Mouse (Mus musculus) layer of hippocampus, postnatal 10 days (tissue): ENCODE results near the gene Aspscr1. TPM values are rescaled to one million over a fixed set of nuclear protein-coding genes. Genes with fewer than 3 reads are reported as not detected.
A peak's percentile ranks its signal among the peaks of the same experiment; 100 is the strongest.
"Not testable (repeated sequence)": the region's sequence is repeated elsewhere in the genome, so short reads cannot be mapped to it uniquely, and the experiment has no call there.

ENCODE experiments used
- DNase-seq, 2 experiments: peaks; one replicate each; pipeline ENCODE4 v3.0.0; 2021; ENCODE audit warnings: low spot score in 2 of 2
- total RNA-seq, 2 experiments: library from RNA; stranded (reverse); gene quantifications; 2 replicates each; pipeline ENCODE4 v1.2.3; 2021

The Aspscr1 gene
- total RNA-seq, 2 experiments from 2014 or later: 55.5 to 62.5 TPM

GRCm38 (mm10) chr11:120641255-120641654 lies 31.5 kb upstream of the Aspscr1 start:
- no peak for DNase-seq

DNA sequence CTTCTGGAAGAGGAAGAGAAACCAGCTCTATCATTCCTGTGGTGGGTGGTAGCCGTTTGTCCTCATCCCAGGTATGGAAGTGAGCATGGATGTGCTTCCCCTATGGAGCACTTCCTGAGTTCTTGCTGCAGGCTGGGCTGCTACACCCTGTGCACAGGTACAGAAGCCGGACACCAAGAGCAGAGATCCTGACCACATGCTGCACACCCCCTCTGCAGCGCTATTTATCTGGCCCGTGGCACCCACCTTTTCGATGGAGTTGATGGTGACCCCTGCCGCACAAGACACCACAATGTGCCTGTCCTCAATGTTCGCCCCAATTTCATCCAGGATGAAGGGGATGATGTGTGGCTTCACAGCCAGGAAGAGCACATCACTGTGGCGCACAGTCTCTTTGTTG lies 30.9 kb upstream of the Aspscr1 start:
- DNase-seq: no peak

GRCm38 (mm10) chr11:120642939-120643600 lies 29.7 kb upstream of the Aspscr1 start:
- no peak for DNase-seq

GRCm38 (mm10) chr11:120643601-120643987 lies 29.2 kb upstream of the Aspscr1 start, which contains the start of gene Pycr1:
TSS of gene Pycr1 (minus strand) at chr11:120643769.
- peak; percentile 90 to 94 for DNase-seq

DNA sequence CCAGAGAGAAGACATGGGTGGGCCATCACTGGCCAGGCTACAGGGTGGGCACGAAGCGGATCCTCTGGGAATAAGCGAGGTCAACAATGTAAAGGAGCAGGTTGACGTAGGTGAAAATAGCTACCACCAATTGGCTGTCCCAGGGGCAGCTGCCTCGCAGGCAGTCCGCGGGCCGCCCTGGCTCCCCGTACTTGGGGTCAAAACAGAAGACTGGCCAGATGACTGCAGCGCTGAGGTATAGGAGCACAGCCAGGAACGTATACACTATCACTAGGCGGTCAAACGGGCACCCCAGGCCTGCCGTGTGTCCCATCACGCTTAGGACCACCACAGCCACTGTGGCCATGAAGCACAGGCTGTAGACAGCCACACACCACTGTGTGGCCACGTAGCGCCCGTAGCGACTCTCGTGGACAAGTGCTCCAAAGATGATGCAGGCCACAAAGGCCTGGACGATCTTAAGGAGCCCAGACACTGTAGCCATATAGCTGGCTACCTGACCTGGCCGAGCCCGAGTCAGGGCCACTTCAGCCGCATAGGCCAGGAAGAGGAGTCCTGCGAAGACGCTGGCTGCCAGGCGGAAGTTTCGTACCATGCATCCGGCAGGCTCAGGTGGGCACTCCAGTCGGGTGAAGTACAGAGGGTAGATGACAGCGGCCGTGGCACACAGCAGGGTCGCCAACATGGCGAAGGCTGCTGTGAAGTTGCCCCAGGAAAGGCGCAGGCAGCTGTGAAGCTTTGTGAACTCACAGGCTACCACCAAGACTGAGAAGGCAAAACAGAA lies 25.5 kb upstream of the Aspscr1 start:
- DNase-seq: no peak

GRCm38 (mm10) chr11:120648001-120648476 lies 24.7 kb upstream of the Aspscr1 start, which contains the start of gene Myadml2:
TSS of gene Myadml2 (minus strand) at chr11:120648158.
- DNase-seq: peak in 1 of 2 experiments; percentile 53

DNA sequence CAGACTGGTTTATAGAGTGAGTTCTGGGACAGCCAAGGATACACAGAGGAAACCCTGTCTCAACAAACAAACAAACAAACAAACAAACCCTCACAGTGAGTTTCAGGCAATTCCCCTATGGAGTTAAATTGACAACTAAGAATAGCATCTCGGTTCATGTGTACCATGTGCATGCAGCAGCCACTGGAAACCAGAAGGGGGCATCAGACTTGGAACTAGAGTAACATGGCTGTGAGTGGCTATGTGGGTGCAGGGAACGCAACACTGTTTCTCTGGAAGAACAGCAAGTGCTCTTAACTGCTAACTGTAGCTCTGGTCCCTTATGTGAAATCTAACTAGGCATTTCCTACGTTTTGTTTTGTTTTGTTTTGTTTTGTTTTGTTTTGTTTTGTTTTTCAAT lies 20.9 kb upstream of the Aspscr1 start:
- DNase-seq: no peak

DNA sequence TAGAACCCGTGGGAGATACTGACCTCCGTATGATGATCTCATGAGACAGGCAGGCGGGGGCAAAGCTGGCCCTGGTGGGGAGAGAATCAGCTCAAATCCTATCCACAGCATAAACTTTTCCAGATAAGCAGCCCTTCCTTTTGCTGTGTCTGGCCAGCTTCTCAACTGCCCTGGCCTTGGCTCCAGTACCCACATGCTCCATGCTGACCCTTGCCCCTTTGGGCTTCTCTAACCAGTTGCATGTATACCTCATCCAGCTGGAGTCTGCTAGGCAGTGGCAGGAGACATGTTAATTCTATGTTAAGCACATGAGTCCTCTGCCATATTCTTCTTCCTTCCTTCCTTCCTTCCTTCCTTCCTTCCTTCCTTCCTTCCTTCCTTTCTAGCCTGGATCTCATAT lies 18.0 kb upstream of the Aspscr1 start:
- DNase-seq: no peak

- DNase-seq: no peak
Measured at GRCm38 (mm10) chr11:120657301-120657700, 15.5 kb upstream of the Aspscr1 start.

DNA sequence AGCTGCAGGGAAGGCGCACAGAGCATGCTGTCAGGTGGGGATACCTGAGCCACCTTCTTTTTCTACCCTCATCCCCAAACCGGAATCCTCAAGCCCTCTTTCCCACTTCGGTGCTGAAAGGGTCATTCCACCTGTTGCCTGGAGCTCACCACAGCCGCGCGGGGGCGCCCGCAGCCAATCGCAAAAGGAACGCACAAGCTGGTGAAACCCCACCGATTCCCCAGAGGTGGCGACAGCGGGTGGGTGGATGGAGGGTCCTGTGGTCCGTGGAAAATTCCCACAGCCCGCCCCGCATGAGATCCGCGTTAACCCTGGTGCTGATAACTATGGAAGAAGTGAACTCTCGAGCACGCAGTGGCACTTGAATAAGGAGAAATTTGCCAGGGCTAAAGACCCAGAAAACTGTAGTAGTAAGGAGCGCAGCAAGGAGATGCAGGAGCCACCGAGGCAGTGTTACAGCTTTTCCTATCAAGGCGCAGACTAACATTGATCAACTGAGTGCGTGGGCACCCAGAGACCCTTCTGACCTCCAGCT lies 13.8 kb upstream of the Aspscr1 start:
- peak; percentile 83 to 88 for DNase-seq

DNA sequence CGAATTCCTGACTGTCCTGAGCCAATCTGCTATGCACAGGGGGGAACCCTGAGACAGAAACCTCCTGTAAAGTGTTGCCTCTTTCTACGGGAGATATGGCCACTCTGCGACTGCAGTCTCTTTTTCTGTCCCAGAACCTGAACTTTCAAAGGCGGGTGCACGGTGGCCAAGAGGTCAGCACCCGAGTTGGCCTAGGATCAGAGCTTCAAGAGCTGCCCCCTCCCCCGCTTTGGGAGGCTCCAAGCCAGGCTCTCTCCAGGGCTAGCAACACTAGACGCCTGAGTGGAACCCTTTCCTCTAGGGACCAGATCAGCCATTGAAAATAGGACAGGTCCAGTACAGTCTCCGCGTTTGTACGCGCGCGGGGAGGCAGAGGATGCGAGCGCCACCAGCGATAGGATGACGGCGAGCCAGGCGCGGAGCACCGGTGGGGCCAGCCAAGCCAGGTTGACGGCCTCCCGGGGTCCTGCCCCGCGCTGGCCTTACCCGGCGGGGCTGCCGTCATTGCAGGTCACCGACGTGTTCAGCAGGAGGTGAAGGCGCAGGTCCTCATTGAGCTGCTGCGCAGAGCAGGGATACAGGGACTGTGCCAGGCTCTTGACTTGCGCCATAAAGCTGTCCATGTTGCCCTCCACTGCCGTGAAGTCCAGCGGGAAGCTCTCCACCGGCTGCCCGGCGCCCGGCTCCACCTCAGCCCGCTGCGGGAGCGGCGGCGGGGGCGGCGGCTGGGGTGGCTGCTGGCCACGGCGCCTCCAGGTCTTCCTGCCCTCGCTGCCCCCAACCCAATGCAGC lies 13.1 kb upstream of the Aspscr1 start:
- DNase-seq: no peak

DNA sequence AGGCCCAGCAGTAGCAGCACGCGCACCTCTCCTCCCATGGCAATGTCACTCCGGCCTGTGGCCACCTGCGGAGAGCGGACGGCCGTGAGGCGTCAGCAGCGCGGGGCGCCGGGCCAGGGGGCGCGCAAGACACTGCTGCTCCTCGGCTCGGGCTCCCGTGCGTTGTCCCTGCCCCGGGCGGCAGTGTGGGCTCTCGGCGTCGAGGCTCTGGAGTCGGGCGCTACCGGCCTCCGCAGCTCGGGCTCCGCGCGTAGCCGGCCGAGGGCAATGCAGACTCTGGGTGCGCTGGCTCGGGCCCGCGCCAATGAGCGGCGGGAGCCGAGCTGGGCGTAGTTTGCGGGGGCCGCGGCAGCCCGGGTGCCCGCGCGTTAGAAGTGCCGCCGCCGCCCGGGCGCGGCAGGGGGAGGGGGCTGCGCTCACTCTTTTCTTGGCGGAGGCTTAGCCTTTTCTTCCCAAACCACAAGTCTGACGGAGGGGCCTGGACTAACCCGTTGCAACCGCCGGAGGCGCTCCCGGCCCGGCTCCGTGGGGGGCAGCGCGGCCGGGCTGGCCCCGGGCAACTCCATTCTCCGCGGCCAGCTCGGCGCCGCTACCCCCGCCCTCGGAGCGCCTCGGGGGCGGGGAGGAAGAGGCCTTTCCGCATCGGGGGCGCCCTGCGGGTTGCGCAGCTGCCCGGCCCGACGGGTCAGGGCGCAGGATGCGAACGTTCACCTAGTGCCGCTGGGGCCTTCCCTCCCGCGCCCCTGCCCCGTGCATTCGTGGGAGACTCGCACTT lies 12.3 kb upstream of the Aspscr1 start:
- DNase-seq: no peak

- DNase-seq: no peak
Measured at GRCm38 (mm10) chr11:120661076-120661460, 11.7 kb upstream of the Aspscr1 start, which contains the start of gene Notum. TSS of gene Notum (minus strand) at chr11:120661175.

DNA sequence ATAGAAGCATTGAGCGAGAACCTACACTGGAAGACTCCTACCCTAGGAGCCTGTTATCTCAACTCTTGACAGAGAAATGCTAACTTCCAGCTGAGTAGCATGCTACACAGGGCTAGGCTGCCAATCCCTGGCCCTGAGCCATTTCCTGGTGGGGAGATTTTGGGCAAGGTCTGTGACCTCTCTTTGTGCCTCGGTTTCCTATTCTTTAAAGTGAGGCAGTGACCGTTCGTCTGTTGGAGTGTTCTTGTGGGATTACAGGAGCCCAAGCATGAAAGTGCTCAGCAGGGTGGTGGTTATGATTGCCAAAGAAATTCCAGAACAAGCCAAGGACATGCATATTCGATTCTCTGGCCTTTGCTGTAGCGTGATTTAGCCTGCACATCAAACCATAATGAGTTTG lies 10.0 kb upstream of the Aspscr1 start:
- no peak for DNase-seq

GRCm38 (mm10) chr11:120663714-120664113 lies 9.1 kb upstream of the Aspscr1 start:
- no peak for DNase-seq

- no peak for DNase-seq
Measured at GRCm38 (mm10) chr11:120665406-120665805, 7.4 kb upstream of the Aspscr1 start.

- no peak for DNase-seq
Measured at GRCm38 (mm10) chr11:120666617-120667016, 6.2 kb upstream of the Aspscr1 start.

GRCm38 (mm10) chr11:120673594-120674122 lies 885 bp downstream of the Aspscr1 start:
- DNase-seq: no peak

- DNase-seq: not testable (repeated sequence)
Measured at GRCm38 (mm10) chr11:120675875-120676274, 3.1 kb downstream of the Aspscr1 start.

DNA sequence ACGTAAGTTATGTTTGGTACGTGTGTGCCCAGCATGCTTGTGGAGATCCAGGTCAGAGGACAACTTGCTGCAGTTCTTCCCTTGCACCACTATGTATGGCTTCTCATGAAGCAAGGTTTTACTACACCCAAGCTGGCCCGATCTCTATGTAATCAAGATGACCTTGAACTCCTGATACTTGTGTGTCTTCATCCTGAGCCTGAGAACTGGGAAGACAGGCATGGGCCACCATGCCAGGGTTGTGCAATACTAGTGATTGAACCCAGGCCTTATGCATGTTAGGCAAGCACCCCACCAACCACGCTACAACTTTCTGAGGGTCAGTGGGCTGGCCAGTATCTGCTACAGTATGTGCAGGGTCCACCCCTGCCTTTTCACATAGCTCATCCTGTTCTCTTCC lies 4.2 kb downstream of the Aspscr1 start:
- DNase-seq: no peak
